Mouse (Mus musculus) gastrocnemius, adult 18-20 months (tissue): Measurements from ENCODE around the gene Acat3. TPM values are rescaled to one million over a fixed set of nuclear protein-coding genes. Genes with fewer than 3 reads are reported as not detected.
"Not testable (repeated sequence)": the region's sequence is repeated elsewhere in the genome, so short reads cannot be mapped to it uniquely, and the experiment has no call there.

Experiments
- DNase-seq: peaks from one replicate; pipeline ENCODE4 v3.0.0; 2021; ENCODE audit warnings: low spot score
- total RNA-seq, 2 experiments: library from RNA; stranded (reverse); gene quantifications; 2 replicates each; pipeline ENCODE4 v1.2.3; 2021

Acat3 gene
- total RNA-seq, 2 experiments from 2014 or later, result not detected

DNA sequence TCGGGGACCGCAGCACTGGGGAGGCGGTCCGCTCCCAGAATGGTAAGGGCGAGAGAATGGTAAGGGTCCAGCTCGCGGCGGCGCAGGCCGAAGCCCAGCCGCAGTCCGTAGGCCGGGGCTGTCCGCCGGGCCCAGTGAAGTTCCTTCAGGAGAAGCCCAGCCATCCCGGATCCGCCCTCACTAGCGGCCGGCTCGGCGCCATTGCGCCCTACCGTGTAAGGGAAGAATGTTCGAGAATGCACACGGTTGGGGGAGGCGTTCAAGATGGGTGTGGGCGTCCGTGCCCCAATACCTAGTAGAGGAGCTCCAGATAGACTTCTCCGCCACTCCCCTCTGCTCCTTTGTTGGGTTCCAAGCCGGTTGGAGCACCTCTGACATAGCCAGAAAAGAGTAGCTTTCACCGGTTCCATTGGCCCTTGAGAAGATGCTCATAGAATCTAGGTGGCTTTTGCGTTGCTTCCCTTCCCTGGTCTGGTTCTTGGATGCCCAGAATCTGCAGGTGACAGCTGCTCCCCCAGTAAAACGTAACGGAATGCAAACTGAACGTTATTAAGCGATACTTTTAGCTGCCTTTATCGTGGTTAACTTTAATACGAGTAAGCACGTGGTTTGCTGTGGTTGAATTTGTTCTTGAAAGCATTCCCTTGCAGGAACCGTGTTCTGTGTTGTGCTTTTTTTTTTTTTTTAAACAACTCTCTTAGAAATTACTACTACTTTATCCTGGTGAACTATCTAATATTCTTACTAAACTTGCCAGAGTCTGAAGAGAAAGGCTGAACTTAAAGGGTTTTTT lies 23.6 kb downstream of the Acat3 start:
- no peak for DNase-seq

DNA sequence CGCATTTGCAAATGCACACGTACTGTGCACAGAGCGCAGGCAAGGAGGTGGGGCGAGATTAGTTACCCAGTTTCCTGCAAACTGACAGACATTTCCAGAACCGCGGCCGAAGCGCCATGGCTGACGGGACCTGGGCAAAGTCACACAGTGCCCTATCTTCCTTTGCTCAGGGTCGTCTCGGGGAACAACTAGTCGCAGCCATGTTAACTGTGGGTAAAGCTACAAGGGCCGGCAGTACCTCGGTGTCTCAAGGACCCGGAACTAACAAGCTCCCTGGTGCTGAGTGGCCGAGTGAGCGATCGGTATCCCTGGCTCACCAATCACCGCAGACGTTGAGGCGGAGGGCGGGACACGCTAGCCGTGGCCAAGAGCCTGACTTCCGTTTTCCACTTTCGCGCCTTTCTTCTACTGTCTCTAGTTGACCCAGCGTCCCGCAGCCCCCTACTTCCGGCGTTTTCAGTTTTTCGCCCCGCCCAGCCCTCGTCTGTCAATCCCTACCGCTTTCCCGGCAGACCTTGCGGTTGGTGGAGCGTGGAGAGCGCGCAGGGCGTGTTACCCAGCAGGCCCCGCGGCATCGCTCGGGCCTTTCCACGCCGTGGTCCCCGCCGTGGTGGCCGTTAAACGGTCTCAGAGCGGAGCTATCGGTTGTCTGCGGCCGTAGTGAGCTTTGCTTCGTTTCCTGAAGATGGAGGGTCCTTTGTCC lies 24.4 kb downstream of the Acat3 start, which contains the start of gene Mrpl18:
TSS of gene Mrpl18 (minus strand) at position 465 of the 703 bp plus-strand sequence.
- peak; percentile 99 for DNase-seq

DNA sequence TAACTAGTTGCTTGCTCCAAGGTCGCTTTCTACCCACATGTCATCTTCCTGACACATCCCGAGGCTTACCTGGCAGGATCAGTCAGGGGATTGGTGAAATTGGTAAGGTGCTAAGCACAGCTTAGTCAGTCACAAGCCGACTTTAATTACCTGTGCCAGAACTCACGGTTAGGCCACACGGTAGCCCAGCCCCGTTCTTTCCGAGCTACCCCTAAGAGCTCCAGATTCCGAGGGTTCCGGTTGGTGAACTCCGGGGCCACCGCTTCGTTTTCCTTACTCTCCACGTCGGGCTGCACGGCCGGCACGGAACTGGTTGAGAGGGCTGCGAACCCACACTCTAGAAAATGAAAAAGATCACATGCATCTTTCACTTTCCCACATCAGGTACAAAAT lies 24.9 kb downstream of the Acat3 start, which contains the start of gene Tcp1:
TSS of gene Tcp1 (plus strand) at position 214 of the 393 bp plus-strand sequence.
- DNase-seq, result peak; percentile 7

DNA sequence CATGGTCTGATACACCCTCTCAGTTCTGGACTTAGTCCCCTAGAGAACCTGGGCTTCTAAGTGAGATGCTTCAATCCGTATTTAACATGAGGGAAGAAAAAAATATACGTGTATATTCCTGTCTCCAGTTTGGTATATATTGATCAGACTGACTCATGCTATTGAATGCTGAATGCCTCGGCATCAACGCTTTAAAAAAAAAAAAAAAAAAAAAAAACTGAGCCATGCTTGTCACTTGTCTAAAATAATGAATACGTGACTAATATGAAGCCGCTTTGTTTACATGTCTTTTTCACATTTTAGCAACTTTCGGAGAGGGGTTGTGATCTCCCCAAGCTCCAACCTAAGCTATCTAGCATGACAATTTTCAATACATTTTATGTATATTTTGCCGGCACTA lies 30.0 kb downstream of the Acat3 start:
- DNase-seq, result no peak

DNA sequence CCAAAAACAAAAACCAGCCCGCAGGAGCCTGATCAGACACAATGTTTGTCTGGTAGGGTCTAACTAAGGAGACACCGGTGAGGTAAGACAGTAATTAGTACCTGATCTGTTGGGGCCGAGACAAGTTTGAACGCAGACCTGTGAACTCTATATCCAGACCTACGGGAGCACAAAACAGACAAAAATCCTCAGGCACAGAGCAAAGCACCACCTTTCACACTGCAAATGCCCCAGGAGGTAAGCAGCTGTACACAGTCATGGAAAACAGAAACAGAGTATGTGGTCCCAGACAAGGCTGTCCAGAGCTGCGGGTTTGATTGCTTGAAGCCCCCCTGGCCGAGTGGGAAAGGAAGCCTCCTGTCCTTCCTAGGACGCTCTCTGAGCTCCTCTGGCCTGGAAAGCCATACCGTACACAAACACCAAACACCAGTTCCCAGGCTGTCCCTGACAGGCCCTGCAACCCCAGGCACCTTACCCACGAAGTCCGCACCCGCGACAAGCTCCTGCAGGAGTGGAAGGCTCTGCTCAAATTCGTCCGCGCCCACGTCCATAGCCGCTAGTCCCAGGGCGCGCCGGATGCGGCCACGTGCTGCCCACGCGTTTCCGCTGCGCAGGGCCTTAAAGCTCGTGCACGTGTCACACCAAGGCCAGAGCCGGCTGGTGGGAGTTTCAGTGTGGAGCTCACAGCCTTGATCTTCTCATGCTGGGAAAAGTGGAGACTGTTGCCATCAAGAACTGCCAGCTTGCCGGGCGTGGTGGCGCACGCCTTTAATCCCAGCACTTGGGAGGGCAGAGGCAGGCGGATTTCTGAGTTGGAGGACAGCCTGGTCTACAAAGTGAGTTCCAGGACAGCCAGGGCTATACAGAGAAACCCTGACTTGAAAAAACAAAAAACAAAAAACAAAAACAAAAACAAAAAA lies 30.8 kb downstream of the Acat3 start, which contains the start of gene Pnldc1:
TSS of gene Pnldc1 (minus strand) at position 870 of the 920 bp plus-strand sequence.
- DNase-seq, result no peak

DNA sequence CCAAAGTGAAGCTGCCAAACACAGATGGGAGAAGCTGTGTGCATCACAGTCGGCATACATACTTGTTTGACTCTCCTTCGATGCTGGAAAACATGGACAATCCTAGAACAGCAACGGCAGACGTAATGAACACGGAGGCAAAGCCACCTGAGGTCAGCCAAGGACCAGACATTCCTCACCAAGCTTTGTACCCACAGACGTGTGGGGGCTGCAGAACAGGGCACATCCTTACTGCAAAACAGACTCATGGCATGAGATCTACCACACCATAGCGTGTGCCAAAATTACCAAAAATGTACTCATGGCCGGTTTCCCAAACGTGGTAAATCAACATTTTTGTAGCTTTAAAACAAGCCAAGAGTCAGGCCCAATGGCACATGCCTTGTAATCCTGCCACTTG lies 34.0 kb downstream of the Acat3 start:
- DNase-seq, result no peak

DNA sequence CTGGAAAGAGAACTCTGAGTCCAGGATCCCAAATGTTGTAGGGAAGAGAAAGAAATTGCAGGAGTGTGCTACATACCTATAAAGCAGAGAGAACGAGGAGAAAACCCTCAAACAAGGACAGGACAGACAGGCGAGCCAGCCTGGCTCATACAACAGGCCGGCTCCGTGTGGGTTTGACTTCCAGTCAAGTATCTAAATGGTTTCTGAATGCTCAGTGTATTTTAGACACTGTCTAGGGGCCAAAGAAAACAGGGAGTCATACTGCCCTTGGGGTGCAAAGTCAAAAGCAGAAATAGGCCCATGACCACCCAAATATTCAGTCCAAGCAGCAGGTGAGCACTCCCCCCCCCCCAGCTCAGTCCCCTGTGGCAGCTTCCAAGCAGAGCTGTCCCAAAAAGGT lies 34.6 kb downstream of the Acat3 start:
- DNase-seq, result no peak

DNA sequence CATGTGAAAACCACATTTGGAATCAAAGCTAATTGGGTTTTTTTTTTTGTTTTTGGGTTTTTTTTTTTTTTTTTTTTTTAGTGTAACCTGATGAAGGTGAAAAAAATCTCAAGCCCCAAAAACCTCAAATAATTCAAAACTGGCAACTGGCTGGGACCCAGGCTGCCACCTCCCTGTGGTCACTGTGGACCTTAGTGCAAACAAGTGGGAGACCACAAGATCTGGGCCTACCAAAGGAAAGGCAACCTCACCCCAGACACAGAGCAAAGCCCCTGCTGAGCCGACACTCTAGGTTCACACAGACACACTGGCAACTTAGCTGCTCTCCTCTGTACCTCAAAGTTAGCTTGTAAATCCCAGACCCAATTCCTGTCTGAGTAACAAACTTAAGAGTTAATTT lies 36.1 kb downstream of the Acat3 start:
- DNase-seq, result no peak

DNA sequence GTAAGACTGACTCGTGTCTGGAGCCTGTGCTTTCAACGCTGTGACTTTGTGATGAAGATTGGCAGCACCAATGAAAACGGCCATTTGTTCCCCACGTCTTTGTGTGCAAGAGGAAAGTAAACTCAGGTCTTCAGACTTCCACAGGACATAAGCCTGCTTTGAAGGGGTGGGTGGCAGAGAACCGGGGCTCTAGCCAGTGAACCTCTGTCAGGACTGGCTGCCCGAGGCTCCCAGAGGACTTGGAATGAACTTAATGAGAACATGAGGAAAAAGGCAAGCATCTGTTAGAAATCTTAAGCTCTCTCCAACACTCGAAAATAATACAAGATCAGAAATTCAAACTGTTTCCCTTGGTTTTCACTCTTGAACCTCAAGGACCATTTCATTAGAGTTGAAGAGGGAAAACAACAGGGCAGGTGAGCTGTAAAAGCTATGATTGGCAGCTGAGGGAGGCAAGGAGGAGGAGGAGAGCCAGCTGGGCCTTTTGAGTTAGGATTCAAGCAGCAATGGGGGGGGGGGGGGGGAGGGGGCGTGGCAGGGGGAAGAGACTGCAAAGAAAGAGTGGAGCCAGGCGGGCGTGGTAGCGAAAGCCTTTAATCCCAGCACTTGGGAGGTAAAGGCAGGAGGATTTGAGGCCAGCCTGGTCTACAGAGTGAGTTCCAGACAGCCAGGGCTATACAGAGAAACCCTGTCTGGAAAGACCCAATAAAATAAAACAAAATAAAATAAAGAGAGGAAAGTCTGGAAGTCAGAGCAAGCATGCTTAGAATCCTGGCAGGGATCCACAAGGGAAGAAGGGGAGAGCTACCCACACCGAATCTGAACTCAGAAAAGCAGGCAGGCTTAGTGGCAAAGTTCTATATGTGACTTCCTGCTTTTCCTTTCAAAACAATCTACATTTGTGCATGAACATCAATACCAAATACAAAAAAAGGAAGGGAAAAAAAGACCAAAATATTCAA lies 36.7 kb downstream of the Acat3 start:
- DNase-seq, result no peak

DNA sequence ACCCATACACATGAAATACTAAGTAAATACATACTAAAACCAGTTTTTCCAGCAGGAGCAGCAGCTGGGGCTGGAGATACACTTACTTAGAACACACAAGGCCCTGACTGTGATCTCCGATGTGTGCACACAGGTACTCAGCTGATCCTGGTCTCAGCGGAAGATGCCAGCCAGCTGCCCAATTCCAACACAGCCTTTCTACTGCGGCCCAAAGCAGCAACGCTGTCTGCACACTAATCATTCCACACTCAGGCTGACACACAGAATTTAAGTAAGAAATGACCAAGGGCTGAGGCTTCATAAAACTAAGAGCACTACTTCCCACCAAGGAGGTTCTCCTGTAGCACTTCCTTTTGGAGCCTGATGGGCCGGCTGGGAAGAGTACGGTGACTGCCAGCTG lies 38.1 kb downstream of the Acat3 start:
- no peak for DNase-seq

DNA sequence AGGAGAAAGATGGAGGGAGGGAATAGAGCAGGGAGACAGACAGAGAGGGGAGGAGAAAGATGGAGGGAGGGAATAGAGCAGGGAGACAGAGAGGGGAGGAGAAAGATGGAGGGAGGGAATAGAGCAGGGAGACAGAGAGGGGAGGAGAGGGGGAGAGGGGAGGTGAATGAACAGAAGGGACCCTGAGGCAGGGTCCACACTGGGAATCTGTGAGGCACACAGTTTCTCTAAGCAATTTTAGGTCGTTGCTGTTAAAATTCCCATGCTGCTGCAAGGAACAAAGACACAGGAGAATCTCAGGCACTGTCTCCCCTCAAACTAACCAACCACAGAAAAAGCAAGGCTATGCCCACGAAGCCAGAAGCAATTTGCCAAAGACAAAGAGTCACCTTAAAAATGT lies 41.8 kb downstream of the Acat3 start:
- DNase-seq, result not testable (repeated sequence)

DNA sequence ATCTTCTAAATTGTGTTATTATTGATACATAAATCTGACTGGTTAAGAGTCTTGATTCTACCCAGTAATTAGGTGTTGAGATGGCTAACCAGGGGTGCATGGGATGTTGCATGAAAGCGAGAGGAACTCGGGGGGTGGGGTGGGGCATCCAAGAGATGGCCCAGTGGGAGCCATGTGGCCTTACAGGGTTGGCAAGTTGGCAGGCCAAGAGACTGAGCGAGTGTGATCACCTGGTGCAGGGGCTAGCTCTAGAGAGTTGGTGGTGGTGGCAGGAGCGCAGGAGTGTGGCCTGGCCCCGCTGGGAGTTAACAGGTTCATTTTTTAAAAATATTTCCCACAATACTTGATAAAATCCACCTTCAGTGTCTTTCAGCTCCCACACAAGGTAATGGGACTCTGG lies 42.7 kb downstream of the Acat3 start:
- DNase-seq, result no peak

DNA sequence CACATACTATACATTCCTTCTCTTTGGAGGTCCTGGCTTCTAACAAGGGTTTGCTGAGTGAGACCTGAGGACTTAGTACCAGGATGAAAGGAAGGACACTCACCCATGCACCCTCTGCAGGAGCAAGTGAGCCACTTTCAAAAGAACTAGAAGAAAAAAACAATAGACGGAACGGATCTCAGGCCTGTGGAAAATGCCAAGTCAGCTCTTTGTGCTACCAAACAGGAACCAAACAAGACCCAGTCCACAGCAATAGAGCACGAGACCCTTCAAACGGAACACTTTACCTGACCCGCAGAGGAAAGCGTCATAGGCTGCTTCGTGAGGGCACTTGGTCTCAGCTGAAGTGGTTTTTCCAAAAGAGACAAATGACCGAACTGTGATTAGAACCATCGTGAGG lies 48.4 kb downstream of the Acat3 start:
- DNase-seq, result no peak

DNA sequence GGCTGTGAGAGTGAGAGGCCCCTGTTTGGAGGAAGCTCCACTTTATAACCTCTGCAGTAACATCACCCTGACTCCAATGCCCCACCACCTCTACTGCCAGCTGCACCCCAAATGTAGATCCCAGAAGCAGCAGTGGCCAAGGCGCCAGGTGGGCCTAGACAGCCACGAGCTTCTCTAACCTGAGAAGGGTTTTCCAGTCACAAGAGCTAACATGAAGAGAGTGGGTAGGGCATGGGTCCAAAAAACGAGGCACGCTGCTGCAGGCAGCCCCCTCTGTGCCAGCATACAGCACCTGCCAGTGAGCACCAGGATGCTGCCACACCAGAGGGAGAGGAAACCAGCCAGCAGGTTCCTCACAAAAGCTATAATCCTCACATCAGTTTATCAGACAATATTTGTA lies 49.3 kb downstream of the Acat3 start:
- no peak for DNase-seq

DNA sequence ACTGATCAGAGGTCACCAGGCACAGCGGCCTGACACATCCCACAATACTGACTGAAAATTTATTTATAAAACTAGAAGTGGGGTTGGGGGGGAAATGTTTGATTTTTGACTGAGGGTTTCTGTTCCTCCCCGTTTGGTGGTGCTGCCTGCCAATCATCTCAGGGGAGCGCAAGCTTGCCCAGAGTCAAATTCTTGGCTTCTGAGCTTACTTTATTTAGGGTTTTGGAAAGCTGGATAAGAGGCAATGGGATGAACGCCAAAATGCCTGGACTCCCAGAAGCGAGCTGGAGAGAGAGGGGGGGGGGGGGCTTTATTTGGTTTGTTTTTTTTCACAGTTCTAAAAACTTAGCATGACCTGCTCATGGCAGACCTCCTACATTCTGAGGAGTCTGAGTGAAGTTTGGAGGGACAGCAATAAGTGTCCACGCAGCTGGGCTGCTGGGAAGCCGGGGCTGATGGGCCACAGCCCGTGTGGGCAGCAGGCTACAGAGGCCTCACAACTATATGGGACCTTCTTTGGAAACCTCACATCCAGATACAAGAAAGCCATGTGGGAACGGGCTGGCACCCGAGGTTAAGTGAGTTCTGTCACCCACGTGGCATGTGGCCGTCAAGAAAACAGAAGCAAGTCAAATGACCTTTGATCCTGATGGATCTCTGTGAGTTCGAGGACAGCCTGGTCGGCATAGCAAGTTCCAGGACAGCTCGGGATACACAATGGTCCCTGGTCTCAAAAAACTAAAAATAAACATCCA lies 53.2 kb downstream of the Acat3 start:
- DNase-seq, result no peak

DNA sequence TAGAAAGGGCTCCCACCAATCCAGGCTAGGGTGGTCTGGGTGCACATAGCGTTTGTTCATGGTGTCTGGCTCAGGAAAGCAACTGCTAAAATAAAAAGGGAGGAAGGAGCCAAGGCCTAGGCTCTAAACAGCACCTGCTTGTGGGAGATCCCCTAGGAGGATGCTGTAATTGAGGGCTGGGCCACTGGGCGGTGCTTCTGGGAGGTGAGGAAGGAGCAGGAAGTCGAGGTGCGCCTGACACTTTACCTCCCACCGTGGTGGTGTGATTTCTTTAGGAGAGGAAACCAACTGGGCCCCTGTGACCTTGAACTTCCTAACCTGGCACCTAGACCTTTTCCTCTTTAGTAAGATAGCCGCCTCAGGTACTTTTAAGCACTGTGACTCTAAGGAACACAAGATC lies 53.8 kb downstream of the Acat3 start:
- DNase-seq, result no peak

DNA sequence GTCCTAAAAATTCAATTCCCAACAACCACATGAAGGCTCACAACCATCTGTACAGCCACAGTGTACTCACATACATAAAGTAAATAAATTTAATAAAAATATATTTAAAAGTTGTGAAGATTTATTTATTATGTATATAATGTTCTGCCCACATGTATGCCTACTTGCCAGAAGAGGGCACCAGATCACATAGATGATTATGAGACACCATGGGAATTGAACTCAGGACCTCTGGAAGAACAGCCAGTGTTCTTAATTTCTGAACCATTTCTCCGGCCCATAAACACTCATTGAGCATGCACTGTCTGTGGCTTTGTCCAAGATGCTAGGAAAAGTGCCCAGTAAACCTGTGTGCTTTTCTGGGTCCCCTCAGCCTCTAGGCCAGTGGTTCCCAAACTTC lies 59.2 kb downstream of the Acat3 start:
- no peak for DNase-seq

DNA sequence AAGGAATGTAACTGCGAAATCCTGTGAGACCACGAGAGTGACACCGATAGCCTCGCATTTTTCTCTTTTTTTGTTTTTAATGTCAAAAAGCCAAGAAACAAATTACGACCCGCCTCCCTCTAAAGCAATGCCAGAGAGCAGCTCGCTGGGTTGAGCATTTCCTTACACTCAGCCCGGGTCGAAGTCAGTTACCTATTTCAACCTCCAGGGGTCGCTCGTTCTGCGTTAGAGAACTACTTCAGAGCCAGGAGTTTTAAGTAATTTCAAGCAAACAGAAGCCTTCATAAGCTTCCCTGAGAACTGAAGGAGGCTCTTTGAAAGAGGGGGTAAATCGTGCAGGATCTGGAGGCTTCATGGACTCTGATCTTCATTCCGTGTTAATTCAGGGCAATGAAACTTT lies 60.2 kb downstream of the Acat3 start:
- DNase-seq, result peak; percentile 84

DNA sequence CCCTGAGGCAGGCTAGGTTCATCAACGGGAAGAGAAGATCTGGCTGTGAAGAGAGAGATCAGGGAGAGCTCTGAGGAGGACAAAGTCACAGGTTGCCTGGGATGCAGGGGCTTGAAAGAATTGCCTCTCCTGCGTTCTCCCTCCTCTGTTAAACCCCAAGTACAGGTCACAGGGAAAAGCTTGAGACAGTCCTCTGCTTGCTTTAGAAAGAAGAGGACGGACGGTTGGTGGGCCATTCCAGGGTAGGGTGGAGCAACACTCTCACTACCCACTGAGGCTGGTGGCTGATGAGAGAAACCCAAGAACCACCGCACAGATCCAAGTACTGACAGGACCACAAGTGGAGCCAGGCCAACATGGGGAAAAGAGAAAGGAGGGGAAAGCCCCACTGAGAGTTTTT lies 64.7 kb downstream of the Acat3 start, which contains the start of gene Mrgprh:
TSS of gene Mrgprh (plus strand) at position 301 of the 400 bp plus-strand sequence.
- DNase-seq, result no peak
